Mouse (Mus musculus): Measurements from ENCODE around the gene Csf2rb. TPM values are rescaled to one million over a fixed set of nuclear protein-coding genes. Genes with fewer than 3 reads are reported as not detected.
"Not testable (repeated sequence)": the region's sequence is repeated elsewhere in the genome, so short reads cannot be mapped to it uniquely, and the experiment has no call there.

The Csf2rb gene
- total and polyA plus RNA-seq, 3 experiments, result 3.2 to 10.1 TPM; not detected in 1

GRCm38 (mm10) chr15:78339627-78340423 is 14.3 kb downstream of the Csf2rb start:
- TF ChIP-seq ZC3H11A (IDR thresholded peaks at IDR 0.05; ENCODE audit: low read depth, low read length) (peak; percentile 95), RAD21 (IDR thresholded peaks at IDR 0.05; ENCODE audit: low read depth, low read length) (peak; percentile 93), CTCF (IDR thresholded peaks at IDR 0.05 in 2 of 3, conservative IDR thresholded peaks at IDR 0.05 in 1 of 3; ENCODE audit: control insufficient read depth in 1 of 3, insufficient read depth in 1 of 3, low read depth in 2 of 3, low read length in 3 of 3, poor library complexity in 1 of 3, severe bottlenecking in 1 of 3) (peak; percentile 96 to 97 (median 97)), SMC3 (IDR thresholded peaks at IDR 0.05; ENCODE audit: low read depth, low read length) (peak; percentile 99)
- not testable (repeated sequence) for H3K27me3 ChIP-seq (ENCODE audit: control insufficient read depth in 1 of 2, insufficient read depth in 2 of 2, low read length in 2 of 2); H3K27ac ChIP-seq (ENCODE audit: control insufficient read depth, low read depth, low read length); H3K9ac ChIP-seq (ENCODE audit: control insufficient read depth, low read depth, low read length, poor library complexity, severe bottlenecking); H3K4me1 ChIP-seq (ENCODE audit: control insufficient read depth in 1 of 2, insufficient read depth in 2 of 2, low read length in 2 of 2); H3K36me3 ChIP-seq (ENCODE audit: control insufficient read depth in 1 of 2, insufficient read depth in 2 of 2, low read length in 2 of 2); H3K4me3 ChIP-seq (ENCODE audit: control insufficient read depth in 1 of 2, insufficient read depth in 1 of 2, low read depth in 2 of 2, low read length in 2 of 2); H3K9me3 ChIP-seq (replicated peaks; ENCODE audit: insufficient read depth, low read length); H3K79me2 ChIP-seq (ENCODE audit: control insufficient read depth, insufficient read depth, low read length, poor library complexity)
- peak; percentile 59 for DNase-seq (ENCODE audit: low read depth, low spot score)

- not testable (repeated sequence) for H3K4me3 ChIP-seq (ENCODE audit: control insufficient read depth in 1 of 2, insufficient read depth in 1 of 2, low read depth in 2 of 2, low read length in 2 of 2); H3K27me3 ChIP-seq (ENCODE audit: control insufficient read depth in 1 of 2, insufficient read depth in 2 of 2, low read length in 2 of 2); H3K9me3 ChIP-seq (replicated peaks; ENCODE audit: insufficient read depth, low read length); H3K4me1 ChIP-seq (ENCODE audit: control insufficient read depth in 1 of 2, insufficient read depth in 2 of 2, low read length in 2 of 2); H3K36me3 ChIP-seq (ENCODE audit: control insufficient read depth in 1 of 2, insufficient read depth in 2 of 2, low read length in 2 of 2); H3K9ac ChIP-seq (ENCODE audit: control insufficient read depth, low read depth, low read length, poor library complexity, severe bottlenecking); H3K27ac ChIP-seq (ENCODE audit: control insufficient read depth, low read depth, low read length); DNase-seq (ENCODE audit: low read depth, low spot score); H3K79me2 ChIP-seq (ENCODE audit: control insufficient read depth, insufficient read depth, low read length, poor library complexity)
These were observed 15.4 kb downstream of the Csf2rb start for GRCm38 (mm10) chr15:78340919-78341318.

GRCm38 (mm10) chr15:78343683-78344082 is 18.1 kb downstream of the Csf2rb start:
- H3K4me1 ChIP-seq (ENCODE audit: control insufficient read depth in 1 of 2, insufficient read depth in 2 of 2, low read length in 2 of 2), result no peaks in the 10 kb centered on the region
- no peak overlapping the region for H3K27ac ChIP-seq (ENCODE audit: control insufficient read depth, low read depth, low read length)
- DNase-seq (ENCODE audit: low read depth, low spot score), result no peak
- no peak overlapping the region for H3K4me3 ChIP-seq (ENCODE audit: control insufficient read depth in 1 of 2, insufficient read depth in 1 of 2, low read depth in 2 of 2, low read length in 2 of 2)
- H3K79me2 ChIP-seq (ENCODE audit: control insufficient read depth, insufficient read depth, low read length, poor library complexity), result no peaks in the 10 kb centered on the region
- no peak for TF ChIP-seq SMC3 (IDR thresholded peaks at IDR 0.05; ENCODE audit: low read depth, low read length)
- no peak for TF ChIP-seq USF2 (IDR thresholded peaks at IDR 0.05; ENCODE audit: borderline replicate concordance in 1 of 2, insufficient read depth in 1 of 2, low read depth in 1 of 2, low read length in 2 of 2)
- no peak for TF ChIP-seq KAT2A (conservative IDR thresholded peaks at IDR 0.05; ENCODE audit: low read depth, low read length)
- no peak for TF ChIP-seq NRF1 (IDR thresholded peaks at IDR 0.05; ENCODE audit: insufficient read depth, low read depth, low read length, poor library complexity, severe bottlenecking)
- no peak for TF ChIP-seq TBP (IDR thresholded peaks at IDR 0.05; ENCODE audit: low read depth, low read length)
- TF ChIP-seq CTCF (IDR thresholded peaks at IDR 0.05 in 2 of 3, conservative IDR thresholded peaks at IDR 0.05 in 1 of 3; ENCODE audit: control insufficient read depth in 1 of 3, insufficient read depth in 1 of 3, low read depth in 2 of 3, low read length in 3 of 3, poor library complexity in 1 of 3, severe bottlenecking in 1 of 3), result no peak
- no peak for TF ChIP-seq MEF2A (IDR thresholded peaks at IDR 0.05; ENCODE audit: extremely low read depth, insufficient replicate concordance, low read depth, low read length, poor library complexity, severe bottlenecking)
- no peak for TF ChIP-seq BHLHE40 (IDR thresholded peaks at IDR 0.05; ENCODE audit: borderline replicate concordance, low read depth, low read length)
- TF ChIP-seq MYC (IDR thresholded peaks at IDR 0.05; ENCODE audit: low read depth, low read length), result no peak
- no peak for TF ChIP-seq GATA1 (IDR thresholded peaks at IDR 0.05; ENCODE audit: low read depth, low read length)
- no peak for TF ChIP-seq ELF1 (IDR thresholded peaks at IDR 0.05; ENCODE audit: low read depth, low read length)
- H3K9ac ChIP-seq (ENCODE audit: control insufficient read depth, low read depth, low read length, poor library complexity, severe bottlenecking), result no peak overlapping the region
- H3K9me3 ChIP-seq (replicated peaks; ENCODE audit: insufficient read depth, low read length), result no peaks in the 10 kb centered on the region
- H3K36me3 ChIP-seq (ENCODE audit: control insufficient read depth in 1 of 2, insufficient read depth in 2 of 2, low read length in 2 of 2), result no peaks in the 10 kb centered on the region
- H3K27me3 ChIP-seq (ENCODE audit: control insufficient read depth in 1 of 2, insufficient read depth in 2 of 2, low read length in 2 of 2), result no peaks in the 10 kb centered on the region

All from MEL (cell line).